Mouse (Mus musculus) bone marrow, adult 2 months (tissue): ENCODE results near the gene Adora2b.

Experiments used
- CTCF ChIP-seq: fragments of 200-500 bp; IDR thresholded peaks from 2 replicates; pipeline ENCODE4 v1.5.1; 2011; ENCODE audit warnings: low read length, control low read depth; ENCODE audit not compliant: control insufficient read depth, insufficient read depth
- POLR2A ChIP-seq: fragments of 200-500 bp; IDR thresholded peaks from 2 replicates; pipeline ENCODE4 v1.6.1; 2011; ENCODE audit warnings: low read depth, mild to moderate bottlenecking, control low read depth, low read length, borderline replicate concordance; ENCODE audit not compliant: control insufficient read depth

DNA sequence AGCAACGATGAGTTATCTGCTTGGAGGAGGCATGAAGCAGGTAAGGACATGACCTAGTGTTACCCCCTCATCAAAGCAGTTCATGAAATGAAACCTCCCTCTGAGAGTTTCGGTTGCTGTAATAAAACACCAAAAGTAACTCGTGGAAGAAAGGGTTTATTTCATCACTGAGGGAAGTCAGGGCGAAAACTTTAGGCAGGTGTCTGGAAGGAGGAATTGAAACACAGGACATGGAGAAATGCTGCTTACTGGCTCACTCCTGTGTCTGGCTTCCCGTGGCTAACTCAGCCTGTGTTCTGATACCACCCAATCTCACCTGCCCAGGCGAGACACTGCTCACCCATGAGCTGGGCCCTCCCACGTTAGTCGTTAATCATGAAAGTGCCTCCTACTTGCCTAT, 36.2 kb downstream of the Adora2b start:
- TF ChIP-seq CTCF (no peak), POLR2A (no peak)
